Mouse (Mus musculus) adrenal gland, postnatal 0 days (tissue): ENCODE results near the gene Rarres1. TPM values are rescaled to one million over a fixed set of nuclear protein-coding genes. Genes with fewer than 3 reads are reported as not detected.

Experiments
- polyA plus RNA-seq: library from polyadenylated mRNA; unstranded; fragments of >200 nt; fragmentation: Nextera tagmentation; extraction: Ambion mirVana; gene quantifications from 2 replicates; pipeline ENCODE4 v1.2.1, GENCODE M21; 2015

Gene Rarres1
- 3.0 TPM in 2 replicates for polyA plus RNA-seq

DNA sequence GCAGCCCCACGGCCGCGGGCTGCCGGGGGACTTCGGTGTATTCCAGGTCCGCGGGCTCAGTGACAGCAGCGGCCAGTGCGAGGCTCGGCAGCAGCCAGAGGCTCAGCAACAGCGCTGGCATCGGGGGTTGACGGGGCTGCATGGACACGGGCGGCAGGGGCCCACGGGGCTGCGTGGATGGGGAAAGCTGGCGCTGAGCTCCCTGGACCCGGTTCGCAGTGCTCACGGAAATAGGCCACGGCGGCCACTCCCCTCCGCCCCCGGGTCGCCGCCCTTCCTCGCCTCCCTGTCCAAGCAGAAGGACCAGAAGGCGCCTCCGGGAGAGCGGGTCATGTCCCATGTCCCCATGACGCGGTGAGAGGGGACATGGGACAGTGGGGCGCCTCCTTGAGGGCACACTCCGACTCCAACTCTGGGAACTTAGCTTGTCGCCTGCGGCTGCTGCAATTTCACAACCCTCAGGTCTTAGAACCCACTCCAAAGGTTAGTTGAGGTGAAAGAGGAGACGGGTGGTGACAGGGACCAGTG, at the start of gene Rarres1:
Gene Rarres1, minus strand, starts transcription at position 250 of the 528 bp plus-strand sequence.

DNA sequence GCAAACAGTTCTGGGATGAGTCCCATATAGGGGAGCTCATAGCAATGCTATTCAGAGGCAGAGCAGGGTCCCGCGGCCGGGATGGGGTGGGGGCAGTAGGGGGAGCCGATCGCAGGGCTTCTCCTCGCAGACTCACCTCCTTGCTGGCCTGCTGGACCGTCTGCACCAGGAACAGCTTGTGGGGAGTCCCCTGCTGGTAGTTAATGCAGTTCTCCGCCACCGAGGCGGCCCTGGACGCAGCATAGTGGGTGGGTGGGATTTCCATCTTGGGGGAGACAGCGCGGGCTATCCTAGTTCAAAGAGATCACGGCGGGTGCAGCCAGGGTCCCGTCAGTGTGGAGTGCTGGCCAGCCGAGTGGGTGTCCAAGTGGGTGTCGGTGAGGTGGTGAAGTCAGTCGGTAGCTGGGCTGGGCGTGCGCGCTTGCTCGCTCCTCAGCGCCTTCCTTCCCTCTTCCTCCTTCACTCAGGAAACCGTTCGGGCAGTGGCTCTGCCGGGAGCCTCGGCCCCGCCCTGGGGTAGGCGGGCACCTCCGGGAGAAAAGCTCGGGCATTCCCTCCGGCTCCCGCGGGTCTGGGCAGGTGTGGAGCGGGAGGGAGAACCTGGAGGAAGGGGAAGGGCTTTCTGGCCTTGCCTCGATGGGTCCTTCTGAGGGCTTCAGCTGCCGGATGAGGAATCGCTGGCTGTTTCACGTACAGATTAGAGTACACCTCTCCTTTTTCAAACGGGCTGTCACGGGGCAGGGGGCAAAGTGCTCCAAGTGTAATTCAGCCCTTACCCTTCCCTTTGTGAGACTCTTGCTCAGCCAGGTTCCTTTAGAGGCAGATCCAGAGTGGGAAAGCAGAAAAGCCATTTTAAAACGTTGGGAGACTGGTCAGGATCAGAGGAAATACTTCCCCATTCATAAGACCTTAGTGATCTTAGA, 51.6 kb downstream of the Rarres1 start, which contains the start of gene Lxn:
Gene Lxn, minus strand, starts transcription at position 477 of the 923 bp plus-strand sequence.

GRCm38 (mm10) chr3:67429999-67430380, 85.3 kb downstream of the Rarres1 start, which contains the start of gene Gfm1:
Gene Gfm1 (plus strand): TSS chr3:67430096.

Other genes with a start within 250 kb of the Rarres1 start
- 25.3 and 37.3 TPM in 2 replicates for gene Mlf1, start 141.4 kb downstream of the Rarres1 start, polyA plus RNA-seq
- gene Gm17402, start 140.4 kb downstream of the Rarres1 start, polyA plus RNA-seq = not detected in 2 replicates
- gene Gfm1, start 85.4 kb downstream of the Rarres1 start, polyA plus RNA-seq = 22.9 and 41.7 TPM in 2 replicates
- gene Lxn, start 51.6 kb downstream of the Rarres1 start, polyA plus RNA-seq = 76.3 and 76.9 TPM in 2 replicates
- gene Mfsd1, start 67.2 kb upstream of the Rarres1 start, polyA plus RNA-seq = 36.0 and 57.5 TPM in 2 replicates